Mouse (Mus musculus) thymus, adult 2 months (tissue): ENCODE data around the gene Bcam. TPM values are rescaled to one million over a fixed set of nuclear protein-coding genes. Genes with fewer than 3 reads are reported as not detected.

Source experiments
- DNase-seq: peaks from one replicate; pipeline ENCODE4 v3.0.0; 2021
- H3K27ac ChIP-seq: fragments of 200-500 bp; 2 replicates; pipeline ENCODE4 v1.5.1; 2012; ENCODE audit warnings: low read length, control low read depth; ENCODE audit not compliant: control insufficient read depth, insufficient read depth
- H3K27me3 ChIP-seq: fragments of 200-500 bp; 2 replicates; pipeline ENCODE4 v1.6.1; 2012; ENCODE audit warnings: mild to moderate bottlenecking, low read length, moderate library complexity, mixed read lengths; ENCODE audit not compliant: control insufficient read depth, insufficient read depth
- H3K36me3 ChIP-seq: fragments of 200-500 bp; 2 replicates; pipeline ENCODE4 v1.6.1; 2012; ENCODE audit warnings: mild to moderate bottlenecking, low read length, moderate library complexity; ENCODE audit not compliant: control insufficient read depth, insufficient read depth
- H3K4me1 ChIP-seq: fragments of 200-500 bp; replicated peaks from 2 replicates; pipeline ENCODE4 v1.6.1; 2012; ENCODE audit warnings: low read length; ENCODE audit not compliant: control insufficient read depth, insufficient read depth
- H3K4me3 ChIP-seq: fragments of 200-500 bp; 2 replicates; pipeline ENCODE4 v1.5.1; 2012; ENCODE audit warnings: mild to moderate bottlenecking, low read length, control low read depth, moderate library complexity; ENCODE audit not compliant: control insufficient read depth, insufficient read depth
- CTCF ChIP-seq: fragments of 200-500 bp; IDR thresholded peaks from 2 replicates; pipeline ENCODE4 v1.5.1; 2012; ENCODE audit warnings: mild to moderate bottlenecking, control low read depth, low read length, moderate library complexity, borderline replicate concordance; ENCODE audit not compliant: control insufficient read depth, poor library complexity, insufficient read depth; ENCODE audit errors: extremely low read depth
- POLR2A ChIP-seq: fragments of 200-500 bp; IDR thresholded peaks from 2 replicates; pipeline ENCODE4 v1.6.1; 2012; ENCODE audit warnings: mild to moderate bottlenecking, low read length, control low read depth, moderate library complexity; ENCODE audit not compliant: control insufficient read depth, poor library complexity, insufficient read depth; ENCODE audit errors: extremely low read depth
- WGBS: fragments of 180-500 bp; shearing (Covaris S2); methylation state at CpG from one replicate; pipeline ENCODE4 v1.1.7; 2018; 5-methylcytosine and 5-hydroxymethylcytosine counted together
- polyA plus RNA-seq: library from polyadenylated mRNA; depleted of rRNA; stranded (reverse); fragments of >200 nt; gene quantifications from 2 replicates; pipeline ENCODE4 v1.2.3, GENCODE M21; 2012; rRNA removed

Bcam gene
- polyA plus RNA-seq, 1 experiment = 55.5 TPM

- H3K4me1 ChIP-seq = peaks cover 4% of the 10 kb centered on the region
- WGBS = 55% methylated on average over 4 of the region's 4 CpGs
- TF ChIP-seq POLR2A = no peak
- no peak for TF ChIP-seq CTCF
- H3K27me3 ChIP-seq = no peaks in the 10 kb centered on the region
- H3K36me3 ChIP-seq = peaks cover 11% of the 10 kb centered on the region
- no peak overlapping the region for H3K27ac ChIP-seq
- H3K4me3 ChIP-seq = no peak overlapping the region
- DNase-seq = peak; percentile 26
Observed at GRCm38 (mm10) chr7:19713196-19713595, 57.6 kb downstream of the Bcam start.

- H3K4me1 ChIP-seq = peaks cover 4% of the 10 kb centered on the region
- H3K27me3 ChIP-seq = no peaks in the 10 kb centered on the region
- no peak overlapping the region for H3K27ac ChIP-seq
- no peak overlapping the region for H3K4me3 ChIP-seq
- peaks cover 11% of the 10 kb centered on the region for H3K36me3 ChIP-seq
- TF ChIP-seq POLR2A (no peak), CTCF (no peak)
- WGBS = 79% methylated on average over 4 of the region's 4 CpGs
- no peak for DNase-seq
Observed at GRCm38 (mm10) chr7:19712414-19712813, 58.4 kb downstream of the Bcam start.

GRCm38 (mm10) chr7:19710650-19711049, 60.2 kb downstream of the Bcam start:
- no peak overlapping the region for H3K4me3 ChIP-seq
- H3K27me3 ChIP-seq = no peaks in the 10 kb centered on the region
- peaks cover 11% of the 10 kb centered on the region for H3K36me3 ChIP-seq
- no peak for DNase-seq
- no peak for TF ChIP-seq POLR2A
- TF ChIP-seq CTCF = no peak
- H3K27ac ChIP-seq = no peak overlapping the region
- WGBS = 76% methylated on average over 10 of the region's 10 CpGs
- H3K4me1 ChIP-seq = peaks cover 4% of the 10 kb centered on the region

Other genes starting within 250 kb of the Bcam start
- gene Ppp1r37, start 207.9 kb downstream of the Bcam start, polyA plus RNA-seq = 130 and 137 TPM in 2 replicates
- 4.5 and 4.7 TPM in 2 replicates for gene Zfp296, start 193.7 kb downstream of the Bcam start, polyA plus RNA-seq
- 121 and 130 TPM in 2 replicates for gene Gemin7, start 193.4 kb downstream of the Bcam start, polyA plus RNA-seq
- 240 and 315 TPM in 2 replicates for gene Clasrp, start 166.5 kb downstream of the Bcam start, polyA plus RNA-seq
- 66.9 and 75.6 TPM in 2 replicates for gene Relb, start 141.6 kb downstream of the Bcam start, polyA plus RNA-seq
- gene Clptm1, start 106.0 kb downstream of the Bcam start, polyA plus RNA-seq = 136 and 142 TPM in 2 replicates
- gene Apoc2, start 93.1 kb downstream of the Bcam start, polyA plus RNA-seq = 6.7 and 7.1 TPM in 2 replicates
- gene Gm44805, start 89.6 kb downstream of the Bcam start, polyA plus RNA-seq = not detected in 2 replicates
- 1.5 and 6.2 TPM in 2 replicates for gene Apoc4, start 89.5 kb downstream of the Bcam start, polyA plus RNA-seq
- 24.8 and 38.0 TPM in 2 replicates for gene Apoc1, start 78.4 kb downstream of the Bcam start, polyA plus RNA-seq
- gene Apoe, start 71.8 kb downstream of the Bcam start, polyA plus RNA-seq = 1,583 and 2,086 TPM in 2 replicates
- gene Tomm40, start 55.6 kb downstream of the Bcam start, polyA plus RNA-seq = 109 and 120 TPM in 2 replicates
- gene Nectin2, start 20.5 kb downstream of the Bcam start, polyA plus RNA-seq = 10.0 and 11.4 TPM in 2 replicates
- gene Cblc, start 25.8 kb upstream of the Bcam start, polyA plus RNA-seq = 2.4 and 2.8 TPM in 2 replicates
- 54.4 and 67.2 TPM in 2 replicates for gene Bcl3, start 51.8 kb upstream of the Bcam start, polyA plus RNA-seq
- gene Gm19345, start 81.0 kb upstream of the Bcam start, polyA plus RNA-seq = 0.36 and 0.57 TPM in 2 replicates
- gene Ceacam16, start 90.3 kb upstream of the Bcam start, polyA plus RNA-seq = 3.3 and 3.9 TPM in 2 replicates
- gene Ceacam19, start 116.9 kb upstream of the Bcam start, polyA plus RNA-seq = 0.30 and 0.36 TPM in 2 replicates
- 74.9 and 82.4 TPM in 2 replicates for gene Pvr, start 150.1 kb upstream of the Bcam start, polyA plus RNA-seq
- gene Igsf23, start 179.7 kb upstream of the Bcam start, polyA plus RNA-seq = 17.3 and 22.4 TPM in 2 replicates
- gene Ceacam20, start 194.4 kb upstream of the Bcam start, polyA plus RNA-seq = 0.49 and 0.57 TPM in 2 replicates
- gene Nlrp9b, start 220.4 kb upstream of the Bcam start, polyA plus RNA-seq = 0.03 TPM in 1 of 2 replicates, not detected in the other